8 mouse cellular contexts compared by ENCODE assay signal in the genomic region with DNA sequence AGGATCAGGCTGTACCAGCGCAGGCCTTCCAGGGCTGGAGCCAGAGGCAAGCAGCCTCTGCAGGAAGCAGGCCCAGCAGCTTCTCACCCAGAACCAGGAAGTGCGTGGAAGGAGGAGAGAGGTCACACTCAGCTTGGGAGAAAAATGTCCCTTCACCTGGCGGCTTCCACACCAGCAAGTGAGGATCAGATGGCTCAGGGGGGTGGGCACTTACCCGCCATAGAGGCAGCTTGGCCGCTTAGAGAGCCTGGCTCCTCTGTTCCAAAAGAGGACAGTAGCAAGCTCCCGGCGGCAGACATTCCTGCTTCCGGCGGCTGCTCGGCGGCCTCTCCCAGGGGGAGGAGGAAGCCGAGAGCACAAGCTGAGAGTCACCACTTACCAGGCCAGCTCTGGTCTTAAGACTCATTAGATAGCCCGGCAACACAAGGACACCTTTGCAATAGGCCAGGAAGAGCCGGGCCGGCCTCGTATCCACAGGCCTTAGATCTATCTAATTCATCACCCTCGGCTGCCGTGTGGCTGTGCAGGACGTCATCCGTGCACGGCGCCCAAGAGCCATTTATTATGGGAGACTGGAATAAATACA. TPM values are rescaled to one million over a fixed set of nuclear protein-coding genes. Genes with fewer than 3 reads are reported as not detected.
DNase-seq lines count a peak whose midpoint lies in the region; ATAC-seq lines count a peak whose summit lies in the region.

No protein-coding gene starts in this region.

- H3K36me3 ChIP-seq in forebrain, embryonic 11.5 days (ENCODE audit: control insufficient read depth, insufficient read depth, low read length): no peaks in the 10 kb centered on the region; the same call in 1 of the 2 replicates
- H3K36me3 ChIP-seq in limb, embryonic 10.5 days: peaks cover 29% of the 10 kb centered on the region
- peaks cover 43% of the 10 kb centered on the region for H3K36me3 ChIP-seq in midbrain, embryonic 10.5 days

- intact Hi-C loops in heart, postnatal 25 days (cut with DNase I): loop anchor here (2.0 kb wide), 2 partner anchors 15 to 25 kb away; no protein-coding TSS in a partner anchor

- no peaks in the 10 kb centered on the region for H3K27me3 ChIP-seq in forebrain, embryonic 11.5 days (ENCODE audit: control insufficient read depth, insufficient read depth, low read length)
- H3K27me3 ChIP-seq in limb, embryonic 10.5 days (ENCODE audit: low read depth, poor library complexity, severe bottlenecking): no peaks in the 10 kb centered on the region
- H3K27me3 ChIP-seq in midbrain, embryonic 10.5 days (ENCODE audit: low read depth, poor library complexity, severe bottlenecking): no peaks in the 10 kb centered on the region

- H3K4me2 ChIP-seq in forebrain, embryonic 11.5 days (ENCODE audit: low read depth, low read length, severe bottlenecking): peak overlapping the region; percentile 19; the same call in 1 of the 2 replicates

- no peak overlapping the region for H3K4me3 ChIP-seq in forebrain, embryonic 11.5 days (ENCODE audit: low read depth, low read length)
- H3K4me3 ChIP-seq in limb, embryonic 10.5 days: peak overlapping the region; percentile 29
- peak overlapping the region; percentile 39 for H3K4me3 ChIP-seq in midbrain, embryonic 10.5 days

- peak; percentile 70 for DNase-seq in cerebellum, adult 11-12 months
- no peak for DNase-seq in cerebellum, adult 8-10 months
- DNase-seq in adrenal gland, postnatal 14 days: peak; percentile 71
- peak; percentile 72 for DNase-seq in forebrain, embryonic 11.5 days (ENCODE audit: low spot score)
- peak; percentile 63 for DNase-seq in heart, postnatal 25 days (ENCODE audit: low spot score)
- DNase-seq in limb, embryonic 10.5 days (ENCODE audit: low spot score): peak; percentile 65
- peak; percentile 61 for DNase-seq in midbrain, embryonic 10.5 days (ENCODE audit: low spot score)
- peak; percentile 57 for DNase-seq in urinary bladder, postnatal 25 days (ENCODE audit: low spot score)

- 4% methylated on average over 22 of the region's 22 CpGs for WGBS in forebrain, embryonic 11.5 days
- WGBS in limb, embryonic 10.5 days: 2% methylated on average over 22 of the region's 22 CpGs
- 5% methylated on average over 22 of the region's 22 CpGs for WGBS in midbrain, embryonic 10.5 days

- peak overlapping the region; percentile 57 for H3K9ac ChIP-seq in forebrain, embryonic 11.5 days (ENCODE audit: low read length)

- no peak; the same call in 1 of the 2 replicates for ATAC-seq in forebrain, embryonic 11.5 days (replicated peaks; ENCODE audit: low FRiP score)

- H3K9me3 ChIP-seq in forebrain, embryonic 11.5 days (ENCODE audit: control insufficient read depth, low read length): no peaks in the 10 kb centered on the region
- no peaks in the 10 kb centered on the region for H3K9me3 ChIP-seq in limb, embryonic 10.5 days (replicated peaks)
- H3K9me3 ChIP-seq in midbrain, embryonic 10.5 days (replicated peaks): no peaks in the 10 kb centered on the region

- H3K4me1 ChIP-seq in forebrain, embryonic 11.5 days (replicated peaks; ENCODE audit: control insufficient read depth, insufficient read depth, low read length): peaks cover 42% of the 10 kb centered on the region
- H3K4me1 ChIP-seq in limb, embryonic 10.5 days: peaks cover 72% of the 10 kb centered on the region
- H3K4me1 ChIP-seq in midbrain, embryonic 10.5 days: peaks cover 91% of the 10 kb centered on the region

- peak overlapping the region; percentile 84 for H3K27ac ChIP-seq in forebrain, embryonic 11.5 days (ENCODE audit: low read depth, low read length)
- H3K27ac ChIP-seq in limb, embryonic 10.5 days: peak overlapping the region; percentile 90
- H3K27ac ChIP-seq in midbrain, embryonic 10.5 days (replicated peaks): peak overlapping the region; percentile 89

RNA-seq across cellular contexts. Expression of a gene that starts 40.9 kb away (rescaled TPM):
- 45.8 and 59.2 TPM in 2 replicates for total RNA-seq in adrenal gland, postnatal 14 days (2021)
- 54.3 and 61.5 TPM in 2 replicates for polyA plus RNA-seq in forebrain, embryonic 11.5 days (2014; fragmentation: Nextera tagmentation; extraction: Ambion mirVana)
- total RNA-seq in heart, postnatal 25 days (2021): 10 to 100 TPM; 44.5 to 48.7 TPM
- polyA plus RNA-seq in limb, embryonic 10.5 days (2016; fragmentation: Nextera tagmentation; extraction: Ambion mirVana): 59.3 and 59.5 TPM in 2 replicates
- 61.4 and 63.3 TPM in 2 replicates for polyA plus RNA-seq in midbrain, embryonic 10.5 days (2016; fragmentation: Nextera tagmentation; extraction: Ambion mirVana)
